Mouse (Mus musculus) lung, postnatal 4 days (tissue): ENCODE results near the gene Rmdn2.
A peak's percentile ranks its signal among the peaks of the same experiment; 100 is the strongest.

Experiments
- DNase-seq, 2 experiments: peaks; one replicate each; pipeline ENCODE4 v3.0.0; 2021

Gene Rmdn2

GRCm38 (mm10) chr17:79611545-79611944 lies at the start of gene Rmdn2:
Gene Rmdn2, plus strand, starts transcription at chr17:79611863.
- no peak for DNase-seq

GRCm38 (mm10) chr17:79563067-79563620 lies 48.5 kb upstream of the Rmdn2 start:
- DNase-seq, result no peak

- DNase-seq, result no peak
These were observed 47.9 kb upstream of the Rmdn2 start for GRCm38 (mm10) chr17:79563721-79564120.

DNA sequence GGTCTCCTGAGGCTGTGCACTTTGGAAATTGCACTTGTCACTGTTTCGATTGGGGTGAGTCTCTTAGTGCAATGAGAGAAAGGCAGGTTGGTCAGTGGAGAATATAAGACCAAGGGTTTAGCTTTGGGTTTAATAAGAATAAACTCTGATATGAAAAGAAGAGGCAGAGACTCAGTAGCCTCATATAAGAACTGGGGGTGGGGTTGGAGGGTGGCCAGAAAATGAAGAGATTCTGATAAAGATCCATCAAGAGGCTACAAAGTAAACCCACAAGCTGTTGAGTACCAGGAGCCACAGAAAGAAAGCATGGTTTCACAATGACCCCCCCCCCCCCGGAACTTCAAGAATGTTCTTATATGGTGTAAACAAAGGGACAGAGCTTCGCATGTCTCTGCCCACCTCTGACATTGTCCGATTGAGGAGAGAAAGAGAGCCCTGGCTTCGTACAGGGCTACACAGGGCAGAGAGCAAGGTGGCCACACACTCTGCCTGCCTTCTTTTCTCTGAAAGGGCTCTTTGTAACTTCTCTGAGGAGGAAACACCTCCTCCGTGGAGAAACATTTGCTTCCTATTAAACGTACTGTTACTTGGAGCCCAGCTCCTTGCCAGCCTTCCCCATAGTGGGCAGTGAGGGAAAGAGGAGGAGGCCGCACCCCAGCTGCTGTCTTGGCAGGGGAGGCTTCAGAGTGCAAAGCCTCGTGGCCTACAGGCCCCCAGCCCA lies 46.3 kb upstream of the Rmdn2 start:
- peak; percentile 59 to 62 for DNase-seq

- DNase-seq, result no peak
These were observed 43.3 kb upstream of the Rmdn2 start for GRCm38 (mm10) chr17:79568401-79568800.

GRCm38 (mm10) chr17:79578328-79578727 lies 33.3 kb upstream of the Rmdn2 start:
- no peak for DNase-seq

- DNase-seq, result peak; percentile 73 to 85
These were observed 31.3 kb upstream of the Rmdn2 start for GRCm38 (mm10) chr17:79580264-79580920.

GRCm38 (mm10) chr17:79583466-79583865 lies 28.2 kb upstream of the Rmdn2 start:
- no peak for DNase-seq

GRCm38 (mm10) chr17:79584246-79584800 lies 27.3 kb upstream of the Rmdn2 start:
- no peak for DNase-seq

DNA sequence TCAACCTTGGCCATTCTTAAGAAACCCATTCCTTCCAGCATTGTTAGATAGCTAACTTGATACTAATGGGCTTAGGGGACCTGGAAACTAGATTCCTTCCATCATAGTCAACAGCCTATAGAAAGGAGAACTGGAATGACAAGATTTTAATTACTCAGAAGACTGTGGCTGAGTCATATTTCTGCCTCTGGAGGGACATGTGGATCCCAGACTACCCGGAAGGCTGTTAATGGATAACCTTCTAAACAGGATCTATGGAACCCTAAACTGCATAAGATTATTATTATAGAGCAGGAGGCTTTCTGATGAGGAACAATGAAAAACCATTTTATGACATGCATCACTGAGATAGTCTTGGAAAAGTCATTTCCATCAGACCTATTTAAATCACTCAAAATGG lies 21.8 kb upstream of the Rmdn2 start:
- no peak for DNase-seq

DNA sequence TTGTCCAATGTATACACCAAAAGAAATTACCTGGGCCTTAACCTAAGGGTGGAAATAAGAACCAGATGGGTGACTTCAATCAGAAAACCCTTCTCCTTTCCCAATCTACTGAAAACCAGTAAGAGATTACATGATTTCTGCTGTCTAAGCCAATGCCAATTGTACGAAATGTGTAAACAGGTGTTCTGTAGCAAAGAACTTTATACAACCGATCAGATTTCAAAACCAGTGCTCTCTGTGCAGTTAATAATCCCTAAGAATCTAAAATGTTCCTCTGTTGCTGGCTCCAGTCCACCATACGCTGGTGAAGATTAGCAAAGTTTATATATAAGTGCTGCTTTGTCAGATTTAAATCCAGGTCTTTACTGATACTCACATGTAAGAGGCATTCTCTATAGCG lies 15.7 kb upstream of the Rmdn2 start:
- no peak for DNase-seq

GRCm38 (mm10) chr17:79598151-79598550 lies 13.5 kb upstream of the Rmdn2 start:
- DNase-seq, result no peak

DNA sequence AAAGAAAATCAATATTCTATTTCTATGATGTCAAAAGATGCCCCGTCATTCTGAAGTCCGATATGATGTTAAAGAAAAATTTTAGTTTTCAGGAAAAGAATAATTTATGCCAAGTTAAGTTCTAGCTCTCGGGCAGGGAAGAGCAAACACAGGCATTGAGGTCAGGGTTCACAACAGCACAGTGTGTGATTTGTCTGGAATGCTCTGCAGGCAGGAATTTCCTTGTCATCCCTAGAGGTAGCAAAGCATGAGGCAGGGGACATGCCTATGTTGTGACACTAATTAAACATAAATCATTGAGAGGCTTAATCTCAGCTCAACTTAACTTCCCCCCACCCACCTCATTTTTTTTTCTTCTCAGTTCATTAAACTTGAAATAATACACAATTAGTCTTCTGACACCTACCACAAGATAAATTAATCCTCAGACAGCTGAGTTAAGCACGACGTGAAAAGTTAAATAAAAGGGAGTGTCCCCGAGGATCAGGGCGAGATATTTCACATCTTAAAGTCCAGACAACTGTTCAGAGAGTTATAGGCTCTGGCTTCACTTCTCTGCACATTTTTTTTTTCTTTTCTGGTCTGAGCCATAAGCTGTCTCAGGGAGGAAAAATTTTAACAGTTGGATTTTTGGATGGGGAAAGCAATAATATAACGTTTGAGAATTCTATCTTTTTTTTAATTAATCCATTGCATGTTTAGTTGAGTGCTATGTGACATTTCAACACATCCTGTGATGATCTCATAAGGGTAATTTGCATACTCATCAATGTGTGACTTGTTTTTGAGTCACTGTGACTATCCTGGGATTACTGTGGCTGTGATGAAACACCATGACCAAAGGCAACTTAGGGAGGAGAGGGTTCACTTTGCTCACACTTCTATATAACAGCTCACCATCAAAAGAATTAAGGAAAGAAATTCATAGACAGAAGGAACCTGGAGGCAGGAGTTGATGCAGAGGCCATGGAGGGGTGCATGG lies 12.8 kb upstream of the Rmdn2 start:
- DNase-seq, result no peak

DNA sequence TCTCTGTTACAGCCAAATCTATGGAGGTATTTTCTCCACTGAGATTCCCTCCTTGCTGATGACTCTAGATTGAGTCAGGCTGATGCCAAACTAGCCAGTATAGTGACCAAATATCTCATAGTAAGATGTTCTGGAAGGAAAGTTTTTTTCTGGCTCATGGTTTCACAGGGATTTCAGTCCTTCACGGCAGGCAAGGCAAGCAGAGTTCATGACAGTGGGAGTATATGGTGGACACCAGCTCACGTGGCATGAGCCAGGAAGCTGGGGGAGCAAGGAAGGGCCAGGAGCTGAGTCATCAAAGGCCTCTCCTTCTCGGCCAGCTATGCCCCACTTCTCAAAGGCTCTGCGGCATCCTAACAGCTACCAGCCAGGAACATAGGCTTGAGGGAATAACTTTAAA lies 11.6 kb upstream of the Rmdn2 start:
- no peak for DNase-seq

DNA sequence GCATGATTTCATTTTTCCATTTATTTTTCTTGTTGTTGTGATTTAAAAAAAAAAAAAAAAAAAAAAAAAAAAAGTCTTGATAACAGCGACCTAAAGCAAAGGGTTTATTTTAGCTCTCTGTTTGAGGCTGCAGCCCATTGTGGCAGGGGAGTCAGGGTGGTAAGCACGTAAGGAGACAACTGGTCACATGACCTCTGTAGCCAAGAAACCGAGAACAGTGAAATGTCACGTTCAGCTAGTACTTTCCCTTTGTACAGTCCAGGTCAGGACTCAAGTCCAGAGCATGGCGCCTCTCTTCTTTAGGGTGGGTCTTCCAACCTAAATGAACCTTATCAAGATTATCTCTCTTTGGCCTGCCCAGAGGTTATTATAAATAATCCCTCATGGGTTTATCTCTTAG lies 9.3 kb upstream of the Rmdn2 start:
- no peak for DNase-seq

- DNase-seq, result no peak
These were observed 8.2 kb upstream of the Rmdn2 start for GRCm38 (mm10) chr17:79603427-79603826.

- DNase-seq, result peak in 1 of 2 experiments; percentile 11
These were observed 5.9 kb upstream of the Rmdn2 start for GRCm38 (mm10) chr17:79605794-79606193.

DNA sequence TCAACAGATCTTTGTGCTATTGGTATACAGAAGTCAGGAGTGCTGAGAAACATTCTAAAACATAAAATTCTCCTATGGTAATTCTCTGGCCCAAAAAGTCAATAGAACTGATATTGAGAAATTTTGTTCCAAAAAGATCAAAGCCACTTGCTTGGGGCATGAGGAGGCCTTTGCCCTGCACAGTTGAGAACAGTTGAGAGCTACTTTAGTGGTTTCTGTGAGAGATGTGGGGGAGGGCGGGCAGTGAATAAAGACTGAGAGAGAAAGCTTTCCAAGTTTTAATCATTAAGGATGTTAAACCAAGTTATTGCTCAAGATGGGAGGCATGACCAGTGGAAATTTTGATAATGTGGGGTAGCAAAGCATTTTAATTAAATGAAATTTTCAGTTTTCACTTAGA lies 2.0 kb upstream of the Rmdn2 start:
- peak; percentile 44 to 70 for DNase-seq

GRCm38 (mm10) chr17:79610163-79610755 lies 1.4 kb upstream of the Rmdn2 start:
- DNase-seq, result peak; percentile 36

DNA sequence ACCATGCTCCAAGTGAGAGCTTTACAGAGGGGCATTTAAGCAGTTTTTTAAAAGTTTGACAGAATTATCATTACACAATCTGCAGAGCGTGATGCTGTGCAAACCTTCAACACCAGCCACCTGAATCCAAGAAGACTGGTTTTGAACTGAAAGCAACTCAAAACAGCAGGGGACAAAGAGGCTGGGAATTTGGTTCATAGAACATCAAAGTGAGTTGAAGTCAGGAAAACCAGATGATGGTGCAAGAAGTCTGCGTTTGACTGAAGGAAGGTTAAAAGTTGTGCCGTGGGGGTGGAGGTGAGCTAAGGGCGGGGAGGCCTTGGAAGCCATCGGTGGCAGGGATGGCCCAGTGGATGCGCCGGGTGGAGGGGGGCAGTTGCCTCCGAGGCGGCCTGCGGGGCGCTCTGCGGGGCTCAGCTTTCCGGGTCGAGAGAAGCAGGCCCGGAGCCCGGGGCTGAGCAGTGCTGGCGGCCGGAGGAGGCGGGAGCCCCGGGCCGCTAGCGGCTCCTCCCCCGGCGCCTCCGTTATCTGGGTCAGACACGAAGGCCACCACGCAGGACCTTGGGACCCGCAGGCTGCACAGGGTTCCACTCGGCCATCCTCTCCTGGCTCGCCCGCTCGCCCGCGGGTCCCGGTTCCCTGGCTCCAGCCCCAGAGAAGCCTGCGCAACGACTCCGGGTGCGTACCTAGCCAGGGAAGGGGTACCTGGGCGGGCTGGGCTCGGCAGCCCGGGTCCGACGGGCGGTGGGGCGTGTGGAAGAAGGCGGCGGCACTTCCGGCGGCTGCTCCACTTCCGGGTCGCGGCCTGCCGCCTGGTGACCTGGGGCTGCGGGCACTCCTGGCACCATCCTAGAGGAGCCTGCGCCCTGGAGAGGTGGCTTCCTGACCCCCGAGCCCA lies 3.3 kb downstream of the Rmdn2 start:
- peak; percentile 78 to 86 for DNase-seq

GRCm38 (mm10) chr17:79615897-79616296 lies 4.2 kb downstream of the Rmdn2 start:
- no peak for DNase-seq
